Mouse (Mus musculus) heart, embryonic 13.5 days (tissue): ENCODE results near the gene Pop5. TPM values are rescaled to one million over a fixed set of nuclear protein-coding genes. Genes with fewer than 3 reads are reported as not detected.

Experiments
- ATAC-seq: fragments of 200-750 bp; cut with Nextera tagmentation; 2 replicates; pipeline ENCODE4 v1.8.0; 2017; ENCODE audit warnings: moderate TSS enrichment; ENCODE audit not compliant: insufficient number of reproducible peaks, low FRiP score, low TSS enrichment; ENCODE audit errors: extremely low read depth
- H3K27ac ChIP-seq: fragments of 300-500 bp; sonication (generic); replicated peaks from 2 replicates; pipeline ENCODE4 v1.5.1; 2015; ENCODE audit warnings: moderate library complexity, mild to moderate bottlenecking, inconsistent platforms
- H3K27me3 ChIP-seq: fragments of 300-500 bp; sonication (generic); replicated peaks from 2 replicates; pipeline ENCODE4 v1.6.1; 2015; ENCODE audit warnings: mild to moderate bottlenecking, inconsistent platforms
- H3K36me3 ChIP-seq: fragments of 300-500 bp; sonication (generic); 2 replicates; pipeline ENCODE4 v1.6.1; 2015; ENCODE audit warnings: mild to moderate bottlenecking, inconsistent platforms
- H3K4me1 ChIP-seq: fragments of 300-500 bp; sonication (generic); 2 replicates; pipeline ENCODE4 v1.6.1; 2015; ENCODE audit warnings: inconsistent platforms
- H3K4me2 ChIP-seq: fragments of 300-500 bp; sonication (generic); 2 replicates; pipeline ENCODE4 v1.6.1; 2015; ENCODE audit warnings: inconsistent platforms, mild to moderate bottlenecking, moderate library complexity
- H3K4me3 ChIP-seq: fragments of 300-500 bp; sonication (generic); 2 replicates; pipeline ENCODE4 v1.5.1; 2015; ENCODE audit warnings: moderate library complexity, mild to moderate bottlenecking, inconsistent platforms
- H3K9ac ChIP-seq: fragments of 300-500 bp; sonication (generic); 2 replicates; pipeline ENCODE4 v1.6.1; 2015; ENCODE audit warnings: inconsistent platforms, mild to moderate bottlenecking, moderate library complexity
- H3K9me3 ChIP-seq: fragments of 300-500 bp; sonication (generic); 2 replicates; pipeline ENCODE4 v1.6.1; 2016; ENCODE audit warnings: inconsistent platforms
- WGBS: fragments of 180-500 bp; shearing (Covaris S2); methylation state at CpG from one replicate; pipeline ENCODE4 v1.1.7; 2015; ENCODE audit warnings: mixed read lengths; 5-methylcytosine and 5-hydroxymethylcytosine counted together
- polyA plus RNA-seq: library from polyadenylated mRNA; unstranded; fragments of >200 nt; fragmentation: Nextera tagmentation; extraction: Ambion mirVana; gene quantifications from 2 replicates; pipeline ENCODE4 v1.2.1, GENCODE M21; 2015

Pop5 gene
- polyA plus RNA-seq, 1 experiment from 2014 or later: 63.6 TPM

DNA sequence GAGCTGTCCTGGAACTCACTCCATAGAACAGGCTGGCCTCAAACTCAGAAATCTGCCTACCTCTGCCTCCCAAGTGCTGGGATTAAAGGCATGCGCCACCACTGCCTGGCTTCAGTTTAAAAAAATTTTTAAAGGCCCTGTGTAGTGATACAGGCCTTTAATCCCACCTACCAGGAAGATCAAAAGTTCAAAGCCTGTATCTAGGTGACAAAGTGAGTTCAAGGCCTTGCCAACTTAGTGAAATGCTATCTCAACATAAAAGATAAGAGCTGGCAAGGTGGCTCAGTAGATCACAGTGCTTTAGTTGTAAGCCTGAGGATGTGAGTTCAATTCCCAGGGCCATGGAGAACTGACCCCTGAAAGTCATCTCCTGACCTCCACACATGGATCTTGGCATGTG, 42.4 kb downstream of the Pop5 start:
- peaks cover 15% of the 10 kb centered on the region for H3K4me1 ChIP-seq
- H3K9me3 ChIP-seq: no peaks in the 10 kb centered on the region
- 53% methylated on average over 1 of the region's 1 CpGs for WGBS
- H3K4me3 ChIP-seq: no peak overlapping the region
- H3K27ac ChIP-seq: 0 out of 2 replicates have a peak overlapping the region, but pooled peaks have one; percentile 20
- peaks cover under 1% of the 10 kb centered on the region; the same call in 1 of the 2 replicates for H3K36me3 ChIP-seq
- ATAC-seq: no peak
- H3K4me2 ChIP-seq: no peak overlapping the region
- H3K27me3 ChIP-seq: no peaks in the 10 kb centered on the region
- H3K9ac ChIP-seq: no peak overlapping the region

GRCm38 (mm10) chr5:115278785-115279184, 43.1 kb downstream of the Pop5 start:
- H3K27ac ChIP-seq: no peak overlapping the region
- no peak for ATAC-seq
- 56% methylated on average over 2 of the region's 2 CpGs for WGBS
- H3K9me3 ChIP-seq: no peaks in the 10 kb centered on the region
- no peak overlapping the region for H3K9ac ChIP-seq
- peaks cover 8% of the 10 kb centered on the region for H3K36me3 ChIP-seq
- no peaks in the 10 kb centered on the region for H3K27me3 ChIP-seq
- H3K4me2 ChIP-seq: no peak overlapping the region
- peaks cover 8% of the 10 kb centered on the region for H3K4me1 ChIP-seq
- no peak overlapping the region for H3K4me3 ChIP-seq

- Histone ChIP-seq H3K4me3 (peak within 1 kb of the TSS; percentile 99), H3K9ac (peak within 1 kb of the TSS; percentile 95), H3K27ac (peak within 1 kb of the TSS; percentile 71), H3K4me2 (peak within 1 kb of the TSS; percentile 94), H3K36me3 (peaks cover 15% of the 10 kb centered on the region), H3K4me1 (peaks cover 8% of the 10 kb centered on the region), H3K9me3 (no peaks in the 10 kb centered on the region), H3K27me3 (no peaks in the 10 kb centered on the region)
- WGBS: 3% methylated on average over 45 of the region's 45 CpGs
- ATAC-seq: peak; percentile 69; the same call in 1 of the 2 replicates
Observed at GRCm38 (mm10) chr5:115279226-115280049, 43.8 kb downstream of the Pop5 start, which contains the start of gene Coq5. TSS of gene Coq5 (plus strand) at chr5:115279666.

DNA sequence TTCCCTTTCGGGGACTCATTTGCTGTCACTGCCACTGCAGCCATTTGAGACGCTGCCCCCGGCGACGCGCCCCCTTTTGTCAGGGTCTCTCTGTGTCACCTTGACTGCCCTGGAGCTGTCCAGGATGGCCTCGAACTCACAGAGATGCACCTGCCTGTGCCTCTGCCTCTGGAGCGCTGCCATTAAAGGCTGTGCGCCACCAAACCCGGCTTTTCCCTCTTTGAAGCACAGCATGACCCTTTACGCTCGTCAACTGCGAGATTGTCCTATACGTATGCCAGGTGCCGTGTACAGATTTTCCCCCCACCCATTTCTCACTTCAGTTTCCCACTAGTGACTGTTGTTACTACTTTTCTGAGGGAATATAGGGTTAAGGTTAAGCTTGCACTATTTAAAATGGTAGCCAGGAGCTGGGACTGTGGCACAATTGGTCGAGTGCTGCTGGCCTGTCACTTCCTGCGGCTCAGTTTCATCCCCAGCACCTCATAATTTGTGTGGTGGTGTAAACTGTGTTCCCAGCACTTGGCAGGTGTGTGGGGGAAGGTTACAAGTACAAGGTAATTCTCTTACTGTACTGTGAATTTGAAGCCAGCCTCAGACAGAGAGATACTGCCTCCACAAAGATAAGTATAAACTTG, 44.5 kb downstream of the Pop5 start:
- 7% methylated on average over 17 of the region's 17 CpGs for WGBS
- Histone ChIP-seq H3K36me3 (peaks cover 22% of the 10 kb centered on the region), H3K9me3 (no peaks in the 10 kb centered on the region), H3K27me3 (no peaks in the 10 kb centered on the region), H3K27ac (peak overlapping the region; percentile 71), H3K4me1 (peaks cover 8% of the 10 kb centered on the region), H3K4me3 (peak overlapping the region; percentile 99), H3K9ac (peak overlapping the region; percentile 95), H3K4me2 (peak overlapping the region; percentile 94)
- ATAC-seq: no peak

- Histone ChIP-seq H3K4me1 (peaks cover 14% of the 10 kb centered on the region), H3K9ac (no peak overlapping the region), H3K4me2 (no peak overlapping the region), H3K27ac (no peak overlapping the region), H3K4me3 (no peak overlapping the region), H3K27me3 (no peaks in the 10 kb centered on the region), H3K9me3 (no peaks in the 10 kb centered on the region), H3K36me3 (peaks cover 59% of the 10 kb centered on the region)
- 85% methylated on average over 3 of the region's 3 CpGs for WGBS
- ATAC-seq: no peak
Observed at GRCm38 (mm10) chr5:115284735-115285134, 49.1 kb downstream of the Pop5 start.

- Histone ChIP-seq H3K9me3 (no peaks in the 10 kb centered on the region), H3K27me3 (no peaks in the 10 kb centered on the region), H3K36me3 (peaks cover 95% of the 10 kb centered on the region), H3K4me1 (peaks cover 29% of the 10 kb centered on the region), H3K4me3 (no peak overlapping the region), H3K27ac (no peak overlapping the region), H3K9ac (no peak overlapping the region), H3K4me2 (no peak overlapping the region)
- WGBS: 84% methylated on average over 8 of the region's 8 CpGs
- no peak for ATAC-seq
Observed at GRCm38 (mm10) chr5:115294173-115294572, 58.5 kb downstream of the Pop5 start.

Other genes starting within 250 kb of the Pop5 start
- 6.5 and 6.9 TPM in 2 replicates for gene Sppl3, start 224.7 kb upstream of the Pop5 start, polyA plus RNA-seq
- gene Gm10401, start 137.5 kb upstream of the Pop5 start, polyA plus RNA-seq: 16.7 and 18.7 TPM in 2 replicates
- gene Acads, start 116.5 kb upstream of the Pop5 start, polyA plus RNA-seq: 103 and 112 TPM in 2 replicates
- gene Unc119b, start 100.9 kb upstream of the Pop5 start, polyA plus RNA-seq: 17.3 and 18.5 TPM in 2 replicates
- 65.8 and 71.6 TPM in 2 replicates for gene Mlec, start 77.7 kb upstream of the Pop5 start, polyA plus RNA-seq
- 0.53 and 0.60 TPM in 2 replicates for gene Cabp1, start 41.5 kb upstream of the Pop5 start, polyA plus RNA-seq
- 111 and 121 TPM in 2 replicates for gene Rnf10, start 37.1 kb downstream of the Pop5 start, polyA plus RNA-seq
- gene Coq5, start 43.8 kb downstream of the Pop5 start, polyA plus RNA-seq: 67.1 and 70.2 TPM in 2 replicates
- 1,196 and 1,415 TPM in 2 replicates for gene Dynll1, start 65.2 kb downstream of the Pop5 start, polyA plus RNA-seq
- gene Srsf9, start 91.3 kb downstream of the Pop5 start, polyA plus RNA-seq: 112 and 115 TPM in 2 replicates
- gene Gatc, start 105.3 kb downstream of the Pop5 start, polyA plus RNA-seq: 22.0 and 22.8 TPM in 2 replicates
- 40.2 and 42.4 TPM in 2 replicates for gene Triap1, start 105.4 kb downstream of the Pop5 start, polyA plus RNA-seq
- 1,395 and 1,520 TPM in 2 replicates for gene Cox6a1, start 113.1 kb downstream of the Pop5 start, polyA plus RNA-seq
- 3.7 and 4.1 TPM in 2 replicates for gene Msi1, start 193.8 kb downstream of the Pop5 start, polyA plus RNA-seq
- 0.88 and 1.1 TPM in 2 replicates for gene Pla2g1b, start 230.4 kb downstream of the Pop5 start, polyA plus RNA-seq
- 18.9 and 19.8 TPM in 2 replicates for gene Sirt4, start 248.9 kb downstream of the Pop5 start, polyA plus RNA-seq